Mouse (Mus musculus) limb, embryonic 14.5 days (tissue): ENCODE results near the gene Bmp10. TPM values are rescaled to one million over a fixed set of nuclear protein-coding genes. Genes with fewer than 3 reads are reported as not detected.

Experiments used
- ATAC-seq: fragments of 200-750 bp; cut with Nextera tagmentation; 2 replicates; pipeline ENCODE4 v1.8.0; 2017; ENCODE audit warnings: low read depth, moderate number of reproducible peaks, moderate TSS enrichment; ENCODE audit not compliant: low FRiP score
- DNase-seq: peaks from one replicate; pipeline ENCODE4 v3.0.0-alpha.2; 2015; ENCODE audit warnings: low spot score
- H3K27ac ChIP-seq: fragments of 300-500 bp; sonication (generic); replicated peaks from 2 replicates; pipeline ENCODE4 v1.5.1; 2014; ENCODE audit warnings: low read depth, mild to moderate bottlenecking, low read length, moderate library complexity, mixed read lengths
- H3K27me3 ChIP-seq: fragments of 300-500 bp; sonication (generic); 2 replicates; pipeline ENCODE4 v1.6.1; 2014; ENCODE audit warnings: low read length, mixed read lengths; ENCODE audit not compliant: control insufficient read depth, insufficient read depth
- H3K36me3 ChIP-seq: fragments of 300-500 bp; sonication (generic); 2 replicates; pipeline ENCODE4 v1.6.1; 2014; ENCODE audit warnings: mild to moderate bottlenecking, low read length, moderate library complexity, mixed read lengths; ENCODE audit not compliant: control insufficient read depth, insufficient read depth
- H3K4me1 ChIP-seq: fragments of 300-500 bp; sonication (generic); 2 replicates; pipeline ENCODE4 v1.6.1; 2014; ENCODE audit warnings: antibody characterized with exemption, low read length, mixed read lengths; ENCODE audit not compliant: control insufficient read depth, insufficient read depth
- H3K4me2 ChIP-seq: fragments of 300-500 bp; sonication (generic); replicated peaks from 2 replicates; pipeline ENCODE4 v1.6.1; 2014; ENCODE audit warnings: low read depth, mild to moderate bottlenecking, low read length, moderate library complexity; ENCODE audit not compliant: severe bottlenecking
- H3K4me3 ChIP-seq: fragments of 300-500 bp; sonication (generic); replicated peaks from 2 replicates; pipeline ENCODE4 v1.5.1; 2014; ENCODE audit warnings: low read length
- H3K9ac ChIP-seq: fragments of 300-500 bp; sonication (generic); 2 replicates; pipeline ENCODE4 v1.6.1; 2014; ENCODE audit warnings: mild to moderate bottlenecking, low read depth, low read length, moderate library complexity; ENCODE audit not compliant: severe bottlenecking
- H3K9me3 ChIP-seq: fragments of 300-500 bp; sonication (generic); 2 replicates; pipeline ENCODE4 v1.6.1; 2016; ENCODE audit warnings: low read length; ENCODE audit not compliant: control insufficient read depth
- POLR2A ChIP-seq: fragments of 200-500 bp; IDR thresholded peaks from 2 replicates; pipeline ENCODE4 v1.8.0; 2012; ENCODE audit warnings: inconsistent platforms, mild to moderate bottlenecking, moderate library complexity, borderline replicate concordance; ENCODE audit not compliant: insufficient read depth, insufficient read length; ENCODE audit errors: extremely low read depth
- WGBS: fragments of 180-500 bp; shearing (Covaris S2); extraction: QIAGEN DNeasy Blood & Tissue Kit; methylation state at CpG from one replicate; pipeline ENCODE4 v1.1.7; 2014; 5-methylcytosine and 5-hydroxymethylcytosine counted together
- polyA plus RNA-seq, 2 experiments: library from polyadenylated mRNA; depleted of rRNA in 1 of 2; stranded (reverse) in 1 of 2; unstranded in 1 of 2; fragments of >200 nt; fragmentation: Nextera tagmentation in 1 of 2; extraction: Ambion mirVana in 1 of 2; gene quantifications; 2 replicates each; pipeline versions ENCODE4 v1.2.1 to v1.2.3; 2012 to 2014

Gene Bmp10
- polyA plus RNA-seq, 2 experiments = not detected

- H3K9ac ChIP-seq = no peak overlapping the region
- DNase-seq (no peak), ATAC-seq (no peak)
- no peaks in the 10 kb centered on the region for H3K27me3 ChIP-seq
- TF ChIP-seq POLR2A = no peak
- H3K4me2 ChIP-seq = no peak overlapping the region
- no peak overlapping the region for H3K27ac ChIP-seq
- no peak overlapping the region for H3K4me3 ChIP-seq
- no peaks in the 10 kb centered on the region for H3K36me3 ChIP-seq
- H3K9me3 ChIP-seq = no peaks in the 10 kb centered on the region
- WGBS = 55% methylated on average over 4 of the region's 4 CpGs
- H3K4me1 ChIP-seq = no peaks in the 10 kb centered on the region; the same call in 1 of the 2 replicates
Measured at GRCm38 (mm10) chr6:87399886-87400566, 28.8 kb upstream of the Bmp10 start.

- Histone ChIP-seq H3K36me3 (no peaks in the 10 kb centered on the region), H3K4me1 (no peaks in the 10 kb centered on the region; the same call in 1 of the 2 replicates), H3K9ac (no peak overlapping the region), H3K27me3 (no peaks in the 10 kb centered on the region), H3K27ac (no peak overlapping the region), H3K4me3 (no peak overlapping the region), H3K9me3 (no peaks in the 10 kb centered on the region), H3K4me2 (no peak overlapping the region)
- no peak for TF ChIP-seq POLR2A
- DNase-seq (no peak), ATAC-seq (no peak)
- 39% methylated on average over 6 of the region's 6 CpGs for WGBS
Measured at GRCm38 (mm10) chr6:87401456-87401855, 27.3 kb upstream of the Bmp10 start.

GRCm38 (mm10) chr6:87412011-87412410, 16.8 kb upstream of the Bmp10 start:
- ATAC-seq (no peak), DNase-seq (no peak)
- no peaks in the 10 kb centered on the region for H3K27me3 ChIP-seq
- no peak overlapping the region for H3K4me3 ChIP-seq
- 25% methylated on average over 3 of the region's 3 CpGs for WGBS
- no peak for TF ChIP-seq POLR2A
- no peaks in the 10 kb centered on the region for H3K9me3 ChIP-seq
- no peak overlapping the region for H3K9ac ChIP-seq
- no peak overlapping the region for H3K4me2 ChIP-seq
- no peaks in the 10 kb centered on the region for H3K4me1 ChIP-seq
- H3K36me3 ChIP-seq = no peaks in the 10 kb centered on the region
- no peak overlapping the region for H3K27ac ChIP-seq

- 78% methylated on average over 7 of the region's 7 CpGs for WGBS
- H3K27me3 ChIP-seq = no peaks in the 10 kb centered on the region
- no peaks in the 10 kb centered on the region for H3K9me3 ChIP-seq
- H3K4me3 ChIP-seq = no peak overlapping the region
- H3K9ac ChIP-seq = no peak overlapping the region
- no peak overlapping the region for H3K27ac ChIP-seq
- no peaks in the 10 kb centered on the region for H3K4me1 ChIP-seq
- H3K4me2 ChIP-seq = no peak overlapping the region
- no peak for TF ChIP-seq POLR2A
- H3K36me3 ChIP-seq = no peaks in the 10 kb centered on the region
- no peak for DNase-seq
- no peak for ATAC-seq
Measured at GRCm38 (mm10) chr6:87422304-87422703, 6.5 kb upstream of the Bmp10 start.

- DNase-seq (no peak), ATAC-seq (no peak)
- 68% methylated on average over 19 of the region's 19 CpGs for WGBS
- H3K27ac ChIP-seq = no peak overlapping the region
- H3K4me1 ChIP-seq = no peaks in the 10 kb centered on the region
- H3K9ac ChIP-seq = no peak overlapping the region
- no peaks in the 10 kb centered on the region for H3K9me3 ChIP-seq
- TF ChIP-seq POLR2A = no peak
- H3K36me3 ChIP-seq = no peaks in the 10 kb centered on the region
- H3K27me3 ChIP-seq = no peaks in the 10 kb centered on the region
- no peak overlapping the region for H3K4me2 ChIP-seq
- no peak overlapping the region for H3K4me3 ChIP-seq
Measured at GRCm38 (mm10) chr6:87424037-87424816, 4.6 kb upstream of the Bmp10 start.
